Mouse (Mus musculus) layer of hippocampus, postnatal 14 days (tissue): Measurements from ENCODE around the gene Rbm5. TPM values are rescaled to one million over a fixed set of nuclear protein-coding genes. Genes with fewer than 3 reads are reported as not detected.

Experiments used
- DNase-seq, 2 experiments: peaks; one replicate each; pipeline ENCODE4 v3.0.0; 2021 to 2022; ENCODE audit warnings: low spot score in 2 of 2, mixed read lengths in 1 of 2
- total RNA-seq, 2 experiments: library from RNA; stranded (reverse); gene quantifications; 2 replicates each; pipeline ENCODE4 v1.2.3; 2021

Rbm5 gene
- total RNA-seq, 2 experiments from 2014 or later: 157 to 160 TPM

DNA sequence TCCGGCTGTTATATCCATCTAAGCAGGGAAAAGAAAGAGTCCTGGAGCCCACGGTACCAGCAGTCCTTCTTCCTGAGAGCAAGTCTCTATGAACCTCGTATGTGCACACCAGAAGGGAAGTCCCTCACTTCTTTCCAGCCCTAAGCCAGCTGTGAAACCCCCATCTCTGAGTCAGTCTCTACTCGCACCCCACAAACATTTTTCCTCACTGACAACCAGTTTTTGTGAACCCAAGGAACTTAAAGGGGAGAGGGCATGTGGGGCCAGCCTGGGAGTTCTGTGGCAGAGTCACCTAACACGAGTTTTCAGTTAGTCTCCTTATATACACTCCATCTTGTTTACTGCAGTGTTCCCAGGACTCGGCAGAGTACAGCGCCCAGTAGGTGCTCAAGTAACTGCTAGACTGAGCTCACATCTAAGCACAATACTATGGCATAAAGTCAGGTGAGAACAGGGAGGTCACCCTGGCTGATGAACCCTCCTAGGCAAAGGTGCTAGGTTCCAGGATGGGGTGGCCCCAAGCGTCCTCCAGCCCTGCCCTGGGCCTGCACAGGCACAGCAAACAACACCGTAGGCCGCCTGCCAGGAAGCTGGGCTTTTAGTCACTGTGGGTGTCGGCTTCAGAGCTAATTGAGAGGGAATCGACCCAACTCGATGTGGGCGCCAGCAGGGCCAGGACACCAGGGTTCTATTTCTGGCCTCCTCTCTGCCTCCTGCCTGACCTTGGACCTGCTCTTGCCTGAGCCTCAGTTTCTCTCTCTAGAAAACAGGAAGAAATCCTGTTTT is 67.3 kb downstream of the Rbm5 start:
- peak in 1 of 2 experiments; percentile 36 for DNase-seq

DNA sequence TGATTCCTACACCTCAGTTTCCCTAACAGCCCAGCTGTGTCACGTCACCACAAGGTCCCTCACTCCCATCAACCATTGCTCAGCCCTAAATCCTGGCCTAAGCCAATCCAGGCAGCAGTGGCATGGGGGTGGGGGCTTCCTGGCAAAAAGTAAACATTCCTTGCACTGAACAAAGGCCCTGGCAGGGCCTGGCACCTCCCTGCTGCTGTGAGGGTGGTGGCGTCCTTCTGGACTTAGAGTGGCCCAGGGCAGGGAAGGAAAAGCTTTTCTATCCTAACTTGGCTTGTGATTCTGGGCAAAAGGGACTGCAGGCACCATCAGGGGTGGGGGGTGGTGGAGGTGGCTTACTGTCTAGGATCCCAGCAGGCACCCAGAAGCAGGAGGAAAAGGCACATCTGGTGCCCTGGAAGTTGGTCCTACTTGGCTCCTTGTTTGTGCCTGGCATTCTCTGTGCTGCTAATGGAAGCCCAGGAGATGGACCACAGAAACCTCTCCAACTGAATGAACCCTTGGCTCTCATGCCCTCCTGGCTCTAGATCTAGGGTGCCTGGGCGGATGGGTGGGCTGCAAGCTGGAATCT is 68.1 kb downstream of the Rbm5 start:
- no peak for DNase-seq

DNA sequence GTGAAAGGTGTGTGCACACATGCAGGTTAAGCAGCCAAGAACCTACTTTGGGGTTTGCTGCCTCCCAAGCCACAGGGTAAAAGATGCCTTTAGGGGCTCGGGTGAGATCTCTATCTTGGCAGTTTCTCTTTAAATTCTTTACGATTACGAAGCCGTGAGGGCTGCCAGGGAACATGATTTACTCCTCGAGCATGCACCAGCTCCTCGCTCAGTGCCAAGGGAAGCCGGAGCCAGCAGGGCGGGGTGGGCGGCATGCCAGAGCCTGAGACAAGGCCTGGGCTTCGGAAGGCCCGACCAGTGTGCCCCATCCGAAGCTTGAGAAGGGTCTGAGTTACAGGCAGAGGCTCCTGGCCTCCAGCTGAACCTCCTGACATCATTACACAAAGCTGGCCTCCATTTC is 69.2 kb downstream of the Rbm5 start:
- DNase-seq: peak; percentile 50 to 63

DNA sequence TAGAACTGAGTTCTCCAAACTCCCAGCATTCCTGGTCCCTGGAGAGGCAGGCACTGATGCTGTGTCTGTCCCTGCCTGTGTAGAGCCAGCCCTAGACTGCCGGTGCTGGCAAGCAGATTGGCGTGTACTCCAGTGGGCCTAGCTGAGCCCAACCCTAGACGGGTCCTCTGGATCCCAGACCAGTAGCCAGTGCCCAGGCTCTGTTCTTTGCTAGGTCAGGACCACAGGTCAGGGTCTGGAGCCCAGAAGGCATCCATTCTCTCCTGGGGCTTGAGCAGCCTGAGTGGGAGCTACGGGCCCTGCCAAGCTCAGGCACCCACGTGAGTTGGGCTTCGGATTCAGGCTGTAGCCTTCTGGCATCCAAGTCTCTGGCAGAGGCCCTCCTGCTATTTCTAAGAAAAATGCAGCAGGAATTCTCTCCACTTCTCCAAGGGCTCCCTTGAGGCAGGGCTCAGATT is 70.7 kb downstream of the Rbm5 start:
- peak; percentile 64 to 82 for DNase-seq

DNA sequence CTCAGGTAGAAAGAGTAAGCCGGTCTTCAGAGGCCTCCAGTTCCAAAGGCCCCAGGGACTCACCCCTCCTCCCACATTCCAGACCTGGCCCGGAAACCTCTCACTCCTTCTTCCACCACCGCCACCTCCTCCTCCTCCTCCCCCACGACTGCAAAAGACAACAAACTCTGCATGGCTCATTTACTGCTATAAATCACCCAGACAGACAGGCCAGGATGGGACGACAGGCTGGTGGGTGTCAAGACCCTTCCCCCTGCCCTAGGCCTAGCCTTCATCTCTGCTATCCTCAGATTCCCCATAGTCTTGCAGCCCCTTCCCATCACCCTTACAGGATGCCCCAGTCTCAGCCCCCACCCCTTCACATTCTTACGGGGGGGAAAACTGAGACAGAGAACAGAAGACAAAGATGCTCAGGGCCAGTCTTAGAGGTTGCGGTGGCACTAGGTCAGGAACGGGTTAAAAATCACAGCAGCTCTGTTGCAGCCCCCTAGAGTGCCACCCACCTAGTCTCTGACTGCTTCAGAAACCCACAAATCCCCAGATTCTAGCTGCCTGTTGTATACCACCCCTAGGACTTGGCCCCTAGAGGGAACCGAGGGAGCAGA is 71.3 kb downstream of the Rbm5 start:
- DNase-seq: no peak

DNA sequence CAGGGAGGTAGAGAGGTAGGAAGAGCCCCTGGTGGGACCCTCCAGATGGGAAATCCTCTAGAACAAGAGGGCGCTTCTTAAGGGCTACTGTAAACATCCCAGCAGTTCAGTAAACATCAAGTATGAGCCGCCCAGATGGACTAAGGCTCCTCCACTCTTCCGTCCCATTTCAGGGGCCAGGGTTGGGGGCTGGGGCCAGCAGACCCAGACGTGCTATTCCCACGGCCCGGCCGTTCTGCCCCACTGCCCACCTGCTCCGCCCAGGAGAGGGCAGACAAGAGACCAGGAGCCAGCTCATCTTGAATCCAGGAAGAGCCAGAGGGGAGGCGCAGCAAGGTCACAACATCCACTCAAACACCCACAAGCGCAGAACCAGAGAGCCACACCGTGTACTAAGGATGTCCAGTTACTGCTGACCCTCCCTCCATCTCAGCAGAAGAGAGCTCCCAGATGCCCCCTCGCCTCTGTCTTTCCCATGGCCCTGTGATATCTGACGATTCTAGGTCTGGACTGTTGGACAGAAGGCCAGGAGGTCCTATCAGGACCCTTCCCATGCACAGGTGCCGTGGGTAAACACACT is 72.1 kb downstream of the Rbm5 start:
- DNase-seq: no peak

DNA sequence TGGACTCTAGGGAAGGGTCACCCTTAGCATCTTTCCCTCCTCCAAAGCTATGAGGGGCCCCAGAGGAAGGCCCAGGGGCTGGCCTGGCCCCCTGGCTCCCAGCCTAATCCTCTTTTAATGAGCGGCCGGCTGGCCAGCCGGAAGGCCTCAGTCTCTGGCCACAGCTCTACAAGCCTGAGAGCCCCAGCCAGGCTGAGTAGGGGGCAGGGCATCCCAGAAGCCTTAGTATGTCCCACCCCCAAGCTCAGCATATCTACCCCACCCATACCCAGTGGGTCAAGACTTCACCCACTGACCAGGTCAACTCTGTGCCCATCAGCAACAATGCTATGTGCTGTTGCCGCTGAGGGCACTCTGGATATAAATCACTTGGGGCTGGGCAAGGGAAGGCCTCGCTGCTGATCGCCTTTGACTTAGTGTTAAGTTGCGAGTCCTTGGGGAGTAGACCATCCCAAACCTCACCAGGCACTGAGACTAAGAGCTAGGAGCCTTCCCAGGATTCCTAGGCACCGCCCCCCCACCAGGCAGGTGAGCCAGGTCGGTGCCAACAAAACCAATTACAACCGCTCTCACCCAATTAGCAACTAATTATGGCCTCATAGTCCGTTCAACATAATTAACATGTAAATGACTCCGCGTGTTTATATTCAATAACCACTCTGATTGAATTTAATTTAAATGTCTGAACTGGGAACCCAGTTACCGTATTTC is 72.8 kb downstream of the Rbm5 start:
- DNase-seq: no peak

DNA sequence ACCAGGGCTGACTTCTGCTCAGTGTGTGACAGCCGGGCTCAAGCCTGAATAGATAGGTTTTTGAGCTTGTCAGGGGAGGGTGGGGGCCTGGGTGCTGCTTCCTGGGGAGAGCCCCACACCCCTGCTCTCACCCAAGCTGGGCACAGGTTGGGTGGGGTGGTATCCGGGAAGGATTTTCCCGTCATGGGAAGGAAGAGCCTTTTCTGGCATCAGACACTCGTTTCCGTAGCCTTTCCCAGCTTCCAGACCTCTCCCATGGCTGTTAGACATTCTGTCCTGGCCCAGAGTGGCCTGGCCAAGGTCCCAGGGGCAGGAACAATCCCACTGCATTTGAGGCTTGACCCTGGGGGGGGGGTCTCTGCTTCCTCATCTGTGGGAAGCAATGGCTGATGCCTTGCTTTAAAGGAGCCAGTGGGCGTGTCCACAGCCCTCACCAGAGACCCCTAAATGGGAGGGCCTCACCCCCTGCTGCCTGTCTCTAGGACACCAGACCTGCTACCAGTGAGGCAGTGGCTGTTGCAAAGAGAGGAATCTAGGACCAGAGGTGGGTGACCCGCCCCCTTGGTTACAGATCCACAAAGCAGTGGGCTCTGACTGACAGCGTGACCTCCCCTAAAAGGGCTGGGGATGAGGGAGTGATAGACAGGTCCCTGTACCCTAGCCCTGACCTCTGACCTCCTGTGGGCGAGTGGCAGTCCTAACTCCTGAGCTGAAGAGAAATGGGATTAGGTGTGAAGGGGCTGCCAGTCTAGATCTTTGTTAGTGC is 73.8 kb downstream of the Rbm5 start:
- no peak for DNase-seq

DNA sequence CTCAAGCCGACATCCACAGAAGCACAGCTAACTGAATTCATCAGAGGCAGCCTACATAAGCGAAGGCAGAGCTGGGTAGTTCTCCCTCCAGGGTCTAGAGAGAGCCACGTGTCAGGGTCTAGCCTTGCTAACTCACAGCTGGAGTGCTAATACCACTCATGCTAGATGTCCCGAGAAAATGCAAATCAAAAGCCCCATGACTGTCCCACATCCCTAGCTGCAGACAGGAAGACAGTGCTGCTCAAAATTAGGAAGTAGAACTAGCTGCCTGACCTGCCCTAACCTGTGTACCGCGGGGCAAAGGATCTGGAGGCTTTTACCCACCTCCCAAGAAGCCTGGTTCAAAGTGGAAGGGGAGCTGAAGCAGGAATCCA is 74.7 kb downstream of the Rbm5 start:
- DNase-seq: no peak

DNA sequence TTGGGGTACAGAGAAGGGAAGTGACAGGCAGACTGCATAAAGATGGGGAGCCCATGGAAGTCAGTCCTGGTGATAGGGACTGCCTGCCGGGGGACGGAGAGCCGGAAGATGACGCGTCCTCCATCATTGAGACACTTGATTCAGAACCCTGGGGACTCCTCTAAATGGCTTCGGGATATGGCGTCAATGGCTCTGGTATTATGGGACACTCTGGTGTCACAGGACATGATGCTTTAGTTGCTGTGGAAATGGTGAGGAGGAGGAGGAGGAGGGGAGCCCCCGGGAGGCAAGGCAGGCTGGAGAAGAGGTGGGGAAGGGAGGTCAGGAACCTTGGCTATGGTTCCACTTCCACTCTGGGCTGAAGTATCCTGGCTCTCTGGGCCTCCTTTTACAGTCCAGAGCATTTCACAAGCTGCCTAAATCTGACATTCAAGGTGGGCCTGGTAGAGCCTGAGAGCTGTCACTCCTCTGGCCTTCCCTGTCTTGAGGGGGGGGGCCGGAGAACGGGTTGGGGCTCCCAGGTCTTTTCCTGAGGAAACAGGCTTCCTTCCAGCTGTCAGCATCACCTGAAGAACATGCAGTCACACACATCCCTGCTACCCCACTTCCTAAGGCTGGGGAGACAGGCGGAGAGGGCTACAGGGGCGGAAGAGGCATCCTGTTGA is 75.2 kb downstream of the Rbm5 start:
- DNase-seq: no peak

DNA sequence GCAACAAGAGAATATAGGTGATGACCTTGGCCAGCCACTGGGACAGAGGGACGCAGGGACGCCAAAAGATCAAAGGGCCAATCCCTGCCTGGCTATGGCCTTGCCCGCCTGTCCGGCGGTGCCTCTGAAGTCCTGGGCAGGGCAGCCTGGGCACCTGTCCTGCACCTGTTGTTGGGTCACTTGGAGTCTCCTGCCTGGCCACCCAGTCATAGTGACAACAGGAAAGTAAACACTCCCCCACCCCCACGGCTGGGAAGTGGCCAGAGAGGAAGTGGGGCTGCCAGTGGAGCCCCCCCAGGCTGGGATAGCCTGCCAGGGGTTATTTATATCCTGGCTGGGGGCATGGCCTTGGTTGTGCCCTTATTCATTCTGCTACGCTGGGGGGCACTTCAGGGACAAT is 76.2 kb downstream of the Rbm5 start:
- DNase-seq: no peak

DNA sequence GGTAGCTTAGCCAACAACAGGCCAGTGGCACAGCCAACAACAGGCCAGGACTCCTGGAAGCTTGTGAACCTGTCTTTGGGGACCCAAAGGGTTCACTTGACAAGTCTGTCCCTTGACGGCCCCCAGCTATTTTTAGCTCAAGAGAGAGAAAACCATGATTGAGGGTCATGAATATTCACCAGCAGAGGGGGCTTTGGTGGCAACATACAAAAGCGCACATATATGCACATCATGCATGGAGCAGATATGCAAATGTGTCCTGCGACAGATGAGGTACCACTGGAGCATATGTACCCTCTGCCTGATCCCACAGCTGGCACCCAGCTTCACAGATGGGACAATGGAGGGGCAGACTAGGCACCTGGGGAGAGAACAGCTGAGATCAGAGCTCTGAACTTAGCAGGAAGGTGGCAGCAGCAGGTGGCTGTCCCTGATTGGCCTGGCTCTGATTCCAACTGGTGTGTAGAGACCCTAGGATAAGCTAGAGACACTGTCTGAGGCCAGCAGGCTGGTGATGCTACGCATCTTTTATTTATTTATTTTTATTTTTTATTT is 77.3 kb downstream of the Rbm5 start:
- DNase-seq: no peak

DNA sequence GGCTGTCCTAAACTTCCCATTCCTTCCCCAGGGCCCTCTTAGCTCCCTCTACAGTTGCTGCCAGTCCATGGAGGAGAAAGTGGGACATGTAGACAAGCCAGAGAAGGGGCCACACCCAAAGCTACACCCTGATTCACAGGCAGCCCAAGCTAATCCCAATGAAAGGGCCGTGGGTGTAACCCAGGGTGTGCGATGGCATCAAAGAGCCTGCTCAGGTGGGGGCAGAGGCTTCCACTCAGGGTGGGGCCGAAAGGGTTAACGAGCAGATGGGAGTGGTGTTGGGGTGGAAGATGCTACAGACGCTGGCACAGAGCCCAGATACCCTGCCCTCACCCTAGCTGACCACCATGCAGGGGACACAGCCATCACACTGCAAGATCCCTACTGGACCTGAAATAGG is 78.0 kb downstream of the Rbm5 start:
- DNase-seq: no peak

DNA sequence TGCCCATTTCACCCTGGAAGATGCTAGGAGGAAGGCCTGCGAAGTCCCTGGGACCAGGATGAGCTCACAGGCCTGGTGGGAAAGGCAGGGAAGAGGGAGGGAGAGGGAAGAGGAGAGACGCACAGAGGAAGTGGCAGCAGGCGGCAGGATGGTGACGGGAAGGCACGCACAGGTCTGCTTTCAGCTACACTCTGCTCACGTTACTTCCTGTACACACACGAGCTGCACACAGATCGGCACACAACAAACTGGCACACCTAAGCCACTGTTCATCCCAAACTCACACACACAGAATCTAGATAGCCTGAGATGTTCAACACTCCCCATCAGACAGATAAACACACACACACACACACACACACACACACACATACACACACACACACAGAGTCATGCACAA is 80.4 kb downstream of the Rbm5 start:
- no peak for DNase-seq

Other genes starting within 250 kb of the Rbm5 start
- gene Tmem115, start 237.1 kb downstream of the Rbm5 start, total RNA-seq: 10 to 100 TPM; 33.3 to 38.1 TPM
- 10 to 100 TPM; 16.7 to 17.8 TPM for gene Cyb561d2, start 228.8 kb downstream of the Rbm5 start, total RNA-seq
- gene Nprl2, start 228.8 kb downstream of the Rbm5 start, total RNA-seq: 10 to 100 TPM; 28.7 to 34.5 TPM
- 1 to 10 TPM; 2.0 to 3.7 TPM for gene Zmynd10, start 223.7 kb downstream of the Rbm5 start, total RNA-seq
- 10 to 100 TPM; 14.5 to 16.0 TPM for gene Rassf1, start 219.4 kb downstream of the Rbm5 start, total RNA-seq
- 10 to 100 TPM; 63.0 to 64.1 TPM for gene Tusc2, start 207.7 kb downstream of the Rbm5 start, total RNA-seq
- gene Hyal2, start 203.1 kb downstream of the Rbm5 start, total RNA-seq: 10 to 100 TPM; 14.6 to 16.8 TPM
- gene Hyal1, start 194.1 kb downstream of the Rbm5 start, total RNA-seq: 1 to 10 TPM; 4.8 to 6.3 TPM
- 10 to 100 TPM in 1 of 2 experiments, 1 to 10 TPM in 1; 9.5 to 10.0 TPM for gene Naa80, start 192.1 kb downstream of the Rbm5 start, total RNA-seq
- 1 to 10 TPM in 1 of 2 experiments, under 1 TPM in 1; 0.95 to 1.5 TPM for gene Hyal3, start 190.2 kb downstream of the Rbm5 start, total RNA-seq
- 10 to 100 TPM; 12.1 to 13.0 TPM for gene Ifrd2, start 183.4 kb downstream of the Rbm5 start, total RNA-seq
- gene Sema3b, start 161.8 kb downstream of the Rbm5 start, total RNA-seq: 1 to 10 TPM; 2.0 to 4.9 TPM
- 100 to 1,000 TPM; 215 to 224 TPM for gene Gnai2, start 135.6 kb downstream of the Rbm5 start, total RNA-seq
- 10 to 100 TPM; 83.3 to 98.4 TPM for gene Slc38a3, start 101.5 kb downstream of the Rbm5 start, total RNA-seq
- under 1 TPM in 1 of 2 experiments, not detected in 1; 0.60 TPM for gene Gnat1, start 91.3 kb downstream of the Rbm5 start, total RNA-seq
- 1 to 10 TPM; 4.3 to 4.8 TPM for gene Sema3f, start 60.5 kb downstream of the Rbm5 start, total RNA-seq
- 10 to 100 TPM; 57.7 to 60.2 TPM for gene Rbm6, start 102.2 kb upstream of the Rbm5 start, total RNA-seq
- gene Mon1a, start 117.2 kb upstream of the Rbm5 start, total RNA-seq: 10 to 100 TPM; 17.0 to 20.9 TPM
- gene Mst1r, start 135.9 kb upstream of the Rbm5 start, total RNA-seq: 1 to 10 TPM; 1.8 to 2.9 TPM
- gene Actl11, start 157.5 kb upstream of the Rbm5 start, total RNA-seq: not detected
- 100 to 1,000 TPM; 497 to 516 TPM for gene Camkv, start 164.7 kb upstream of the Rbm5 start, total RNA-seq
- gene Traip, start 179.1 kb upstream of the Rbm5 start, total RNA-seq: 10 to 100 TPM; 22.3 to 23.8 TPM
- gene Uba7, start 204.5 kb upstream of the Rbm5 start, total RNA-seq: 1 to 10 TPM; 2.7 to 3.2 TPM
- gene Gm20661, start 212.1 kb upstream of the Rbm5 start, total RNA-seq: 1 to 10 TPM; 1.2 to 1.6 TPM
- 10 to 100 TPM in 1 of 2 experiments, 1 to 10 TPM in 1; 9.2 to 11.5 TPM for gene Inka1, start 214.9 kb upstream of the Rbm5 start, total RNA-seq
- gene Cdhr4, start 221.5 kb upstream of the Rbm5 start, total RNA-seq: 1 to 10 TPM; 4.0 TPM
- gene Gm20662, start 225.4 kb upstream of the Rbm5 start, total RNA-seq: 1 to 10 TPM in 1 of 2 experiments, not detected in 1; 1.1 TPM
- 100 to 1,000 TPM; 178 to 188 TPM for gene Ip6k1, start 231.5 kb upstream of the Rbm5 start, total RNA-seq